In the genomic region with DNA sequence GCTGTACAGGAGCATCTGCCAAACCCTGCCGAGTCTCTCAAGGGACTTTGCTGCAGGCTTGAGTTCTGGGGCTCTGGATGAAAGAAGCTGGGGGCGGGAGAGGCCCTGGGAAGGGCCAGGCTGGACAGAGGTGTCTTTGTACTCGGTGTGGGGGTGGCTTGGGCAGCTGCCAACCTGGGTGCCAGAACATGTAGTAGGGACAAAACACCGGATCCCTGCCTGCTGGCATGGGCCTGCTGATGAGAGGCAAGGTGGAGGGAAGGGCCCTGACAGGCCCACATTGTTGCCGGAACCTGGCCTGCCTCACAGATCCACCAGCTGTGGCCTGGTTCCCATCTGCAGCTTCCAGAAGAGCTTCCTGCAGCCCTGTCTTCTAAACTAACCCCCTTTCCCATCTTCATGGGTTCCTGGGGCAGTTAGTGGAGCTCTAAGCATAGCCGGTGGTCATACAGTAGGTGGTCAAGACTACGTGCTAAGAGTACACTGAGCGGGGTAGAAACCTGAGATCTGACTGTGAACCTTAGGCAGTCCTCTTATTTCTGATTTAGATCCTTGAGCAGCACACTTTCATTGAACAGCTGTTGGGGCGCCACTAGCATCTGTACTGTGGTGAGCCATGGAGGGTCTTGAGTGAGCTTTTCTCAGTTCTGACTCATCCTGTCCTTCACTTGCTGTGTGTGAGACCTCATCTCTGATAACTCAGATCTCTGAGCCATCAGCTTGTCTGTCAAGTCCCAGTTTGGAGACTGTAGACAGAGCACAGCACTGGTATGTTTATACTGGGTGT, we compare ENCODE assay signal across 8 mouse cellular contexts. TPM values are rescaled to one million over a fixed set of nuclear protein-coding genes. Genes with fewer than 3 reads are reported as not detected.
DNase-seq lines count a peak whose midpoint lies in the region; ATAC-seq and TF ChIP-seq lines count a peak whose summit lies in the region.

No protein-coding gene starts in this region.

- no peak for TF ChIP-seq CTCF in brain, embryonic 14.5 days (IDR thresholded peaks at IDR 0.05; ENCODE audit: borderline replicate concordance, extremely low read depth, insufficient read depth, insufficient read length)
- no peak for TF ChIP-seq CTCF in kidney, adult 2 months (conservative IDR thresholded peaks at IDR 0.05; ENCODE audit: insufficient read depth, insufficient read length, low read depth, low read length)

- H3K27ac ChIP-seq in kidney, embryonic 14.5 days (ENCODE audit: low read depth, low read length) = no peak overlapping the region
- no peak overlapping the region; the same call in 1 of the 2 replicates for H3K27ac ChIP-seq in kidney, adult 2 months (ENCODE audit: insufficient read depth, low read depth, low read length)
- no peak overlapping the region for H3K27ac ChIP-seq in liver, embryonic 12.5 days

- H3K36me3 ChIP-seq in kidney, embryonic 14.5 days (ENCODE audit: control insufficient read depth, insufficient read depth, low read length) = no peaks in the 10 kb centered on the region
- H3K36me3 ChIP-seq in kidney, adult 2 months (ENCODE audit: control insufficient read depth, insufficient read depth, low read length) = no peaks in the 10 kb centered on the region
- no peaks in the 10 kb centered on the region for H3K36me3 ChIP-seq in liver, embryonic 12.5 days

- H3K4me3 ChIP-seq in kidney, embryonic 14.5 days (ENCODE audit: low read length) = no peak overlapping the region
- H3K4me3 ChIP-seq in kidney, adult 2 months (ENCODE audit: insufficient read depth, low read depth, low read length) = no peak overlapping the region
- no peak overlapping the region for H3K4me3 ChIP-seq in liver, embryonic 12.5 days

- peak; percentile 80 for DNase-seq in kidney, adult 11 months
- DNase-seq in brain, embryonic 14.5 days (ENCODE audit: low read depth) = peak; percentile 95
- peak; percentile 68 to 86 for DNase-seq in frontal cortex, postnatal 14 days (ENCODE audit: low spot score in 2 of 2)
- peak; percentile 83 for DNase-seq in kidney, adult 2 months
- DNase-seq in left cerebral cortex, postnatal 4 days = peak; percentile 89
- DNase-seq in telencephalon, adult 2 months (ENCODE audit: low read depth, low spot score) = peak; percentile 35

- no peak for ATAC-seq in kidney, embryonic 14.5 days (ENCODE audit: low FRiP score, low TSS enrichment)
- ATAC-seq in liver, embryonic 12.5 days = no peak

- no peaks in the 10 kb centered on the region for H3K9me3 ChIP-seq in kidney, embryonic 14.5 days (ENCODE audit: control insufficient read depth, low read length)
- no peaks in the 10 kb centered on the region for H3K9me3 ChIP-seq in liver, embryonic 12.5 days (replicated peaks)

- intact Hi-C loops in left cerebral cortex, postnatal 4 days (cut with DNase I) = no loop called here

- 77% methylated on average over 9 of the region's 9 CpGs for WGBS in kidney, embryonic 14.5 days
- WGBS in kidney, adult 2 months = 56% methylated on average over 9 of the region's 9 CpGs
- 76% methylated on average over 9 of the region's 9 CpGs for WGBS in liver, embryonic 12.5 days (ENCODE audit: insufficient replicate concordance)

- H3K4me2 ChIP-seq in kidney, embryonic 14.5 days (replicated peaks; ENCODE audit: low read depth, low read length) = no peak overlapping the region
- no peak overlapping the region for H3K4me2 ChIP-seq in liver, embryonic 12.5 days

- peaks cover 21% of the 10 kb centered on the region; the same call in 1 of the 2 replicates for H3K4me1 ChIP-seq in kidney, embryonic 14.5 days (ENCODE audit: control insufficient read depth, insufficient read depth, low read length)
- H3K4me1 ChIP-seq in kidney, adult 2 months (ENCODE audit: control insufficient read depth, insufficient read depth, low read length) = peaks cover 8% of the 10 kb centered on the region; the same call in 1 of the 2 replicates
- H3K4me1 ChIP-seq in liver, embryonic 12.5 days = peaks cover 21% of the 10 kb centered on the region

- H3K27me3 ChIP-seq in kidney, embryonic 14.5 days (ENCODE audit: control insufficient read depth, insufficient read depth, low read length) = no peaks in the 10 kb centered on the region
- no peaks in the 10 kb centered on the region for H3K27me3 ChIP-seq in kidney, adult 2 months (replicated peaks; ENCODE audit: control insufficient read depth, insufficient read depth, low read length)
- peaks cover 40% of the 10 kb centered on the region for H3K27me3 ChIP-seq in liver, embryonic 12.5 days (replicated peaks)

- no peak overlapping the region for H3K9ac ChIP-seq in kidney, embryonic 14.5 days (ENCODE audit: low read depth, low read length)
- H3K9ac ChIP-seq in liver, embryonic 12.5 days = no peak overlapping the region

- no peak for TF ChIP-seq POLR2A in brain, embryonic 14.5 days (IDR thresholded peaks at IDR 0.05; ENCODE audit: borderline replicate concordance, extremely low read depth, insufficient read depth, insufficient read length, poor library complexity, severe bottlenecking)
- no peak for TF ChIP-seq POLR2A in kidney, adult 2 months (IDR thresholded peaks at IDR 0.05; ENCODE audit: low read depth, low read length)

RNA-seq across cellular contexts. Expression of a gene that starts 4.4 kb away (rescaled TPM):
- polyA plus RNA-seq in kidney, embryonic 14.5 days (2014; fragmentation: Nextera tagmentation; extraction: Ambion mirVana) = 26.5 and 30.9 TPM in 2 replicates
- polyA plus RNA-seq in brain, embryonic 14.5 days (2012; rRNA removed) = 130 and 165 TPM in 2 replicates
- 146 and 182 TPM in 2 replicates for polyA plus RNA-seq in kidney, adult 2 months (2012; rRNA removed)
- total RNA-seq in left cerebral cortex, postnatal 4 days (2021) = 10 to 100 TPM; 60.5 to 71.1 TPM
- polyA plus RNA-seq in liver, embryonic 12.5 days (2016; fragmentation: Nextera tagmentation; extraction: Ambion mirVana) = 4.1 and 4.4 TPM in 2 replicates

RNA-seq across cellular contexts. Expression of a gene that starts 6.6 kb away (rescaled TPM):
- polyA plus RNA-seq in kidney, embryonic 14.5 days (2014; fragmentation: Nextera tagmentation; extraction: Ambion mirVana) = 0.16 and 0.27 TPM in 2 replicates
- polyA plus RNA-seq in brain, embryonic 14.5 days (2012; rRNA removed) = not detected in 2 replicates
- polyA plus RNA-seq in kidney, adult 2 months (2012; rRNA removed) = 0.14 and 0.19 TPM in 2 replicates
- not detected for total RNA-seq in left cerebral cortex, postnatal 4 days (2021)
- 0.32 and 0.36 TPM in 2 replicates for polyA plus RNA-seq in liver, embryonic 12.5 days (2016; fragmentation: Nextera tagmentation; extraction: Ambion mirVana)

RNA-seq across cellular contexts. Expression of a gene that starts 14.4 kb away (rescaled TPM):
- 8.2 and 11.2 TPM in 2 replicates for polyA plus RNA-seq in kidney, embryonic 14.5 days (2014; fragmentation: Nextera tagmentation; extraction: Ambion mirVana)
- polyA plus RNA-seq in brain, embryonic 14.5 days (2012; rRNA removed) = 0.07 and 0.16 TPM in 2 replicates
- 7.8 and 8.4 TPM in 2 replicates for polyA plus RNA-seq in kidney, adult 2 months (2012; rRNA removed)
- not detected for total RNA-seq in left cerebral cortex, postnatal 4 days (2021)
- 0.61 and 0.75 TPM in 2 replicates for polyA plus RNA-seq in liver, embryonic 12.5 days (2016; fragmentation: Nextera tagmentation; extraction: Ambion mirVana)

RNA-seq across cellular contexts. Expression of a gene that starts 18.9 kb away (rescaled TPM):
- 283 and 289 TPM in 2 replicates for polyA plus RNA-seq in kidney, embryonic 14.5 days (2014; fragmentation: Nextera tagmentation; extraction: Ambion mirVana)
- polyA plus RNA-seq in brain, embryonic 14.5 days (2012; rRNA removed) = 113 and 128 TPM in 2 replicates
- 134 TPM in 2 replicates for polyA plus RNA-seq in kidney, adult 2 months (2012; rRNA removed)
- total RNA-seq in left cerebral cortex, postnatal 4 days (2021) = 10 to 100 TPM; 85.7 to 97.3 TPM
- 138 and 144 TPM in 2 replicates for polyA plus RNA-seq in liver, embryonic 12.5 days (2016; fragmentation: Nextera tagmentation; extraction: Ambion mirVana)

RNA-seq across cellular contexts. Expression of a gene that starts 24.4 kb away (rescaled TPM):
- 2.7 and 3.4 TPM in 2 replicates for polyA plus RNA-seq in kidney, embryonic 14.5 days (2014; fragmentation: Nextera tagmentation; extraction: Ambion mirVana)
- 7.7 and 8.7 TPM in 2 replicates for polyA plus RNA-seq in brain, embryonic 14.5 days (2012; rRNA removed)
- polyA plus RNA-seq in kidney, adult 2 months (2012; rRNA removed) = 1.2 and 2.4 TPM in 2 replicates
- 1 to 10 TPM; 7.9 to 8.0 TPM for total RNA-seq in left cerebral cortex, postnatal 4 days (2021)
- 1.3 and 2.3 TPM in 2 replicates for polyA plus RNA-seq in liver, embryonic 12.5 days (2016; fragmentation: Nextera tagmentation; extraction: Ambion mirVana)

Comparison
In these comparisons a context has a peak if more than half of its experiments do, and no peak if none do; other contexts are left out.
1. DNase-seq: peak in every context shown above with its lines; median percentile 95 in brain, embryonic 14.5 days; 89 in left cerebral cortex, postnatal 4 days; 83 in kidney, adult 2 months; 80 in kidney, adult 11 months; 77 in frontal cortex, postnatal 14 days; 35 in telencephalon, adult 2 months.